Mouse (Mus musculus): ENCODE measurements around the gene Olfr1284. TPM values are rescaled to one million over a fixed set of nuclear protein-coding genes. Genes with fewer than 3 reads are reported as not detected.
"Not testable (repeated sequence)": the region's sequence is repeated elsewhere in the genome, so short reads cannot be mapped to it uniquely, and the experiment has no call there.

The Olfr1284 gene
- not detected in 2 replicates for polyA plus RNA-seq (2014; fragmentation: Nextera tagmentation; extraction: Ambion mirVana)

GRCm38 (mm10) chr2:111375222-111375621 lies at the start of gene Olfr1284:
Gene Olfr1284, plus strand, starts transcription at chr2:111375522.
- no peak for ATAC-seq (ENCODE audit: insufficient number of reproducible peaks, insufficient read depth, low FRiP score, low read depth)
- Histone ChIP-seq H3K9me3 (ENCODE audit: control insufficient read depth, low read length) (no peaks in the 10 kb centered on the region), H3K4me1 (ENCODE audit: control insufficient read depth in 2 of 2, insufficient read depth in 2 of 2, low read length in 2 of 2) (no peaks in the 10 kb centered on the region), H3K4me3 (ENCODE audit: control insufficient read depth in 1 of 2, insufficient read depth in 1 of 2, low read depth in 1 of 2, low read length in 2 of 2) (no peak within 1 kb of the TSS), H3K27me3 (ENCODE audit: control insufficient read depth, insufficient read depth, low read length) (no peaks in the 10 kb centered on the region), H3K4me2 (ENCODE audit: low read length) (no peak within 1 kb of the TSS), H3K9ac (ENCODE audit: low read length) (no peak within 1 kb of the TSS), H3K36me3 (ENCODE audit: control insufficient read depth, insufficient read depth, low read length) (no peaks in the 10 kb centered on the region), H3K27ac (replicated peaks in 1 of 2; ENCODE audit: control insufficient read depth in 1 of 2, insufficient read depth in 1 of 2, low read depth in 2 of 2, low read length in 2 of 2) (no peak within 1 kb of the TSS)
- WGBS, result 76% methylated on average over 1 of the region's 1 CpGs

GRCm38 (mm10) chr2:111326220-111326619 lies 49.1 kb upstream of the Olfr1284 start, which contains the start of gene Olfr1281:
Gene Olfr1281, plus strand, starts transcription at chr2:111326520.
- no peak for ATAC-seq (ENCODE audit: insufficient number of reproducible peaks, insufficient read depth, low FRiP score, low read depth)
- Histone ChIP-seq H3K9ac (ENCODE audit: low read length) (no peak within 1 kb of the TSS), H3K9me3 (ENCODE audit: control insufficient read depth, low read length) (no peaks in the 10 kb centered on the region), H3K4me3 (ENCODE audit: control insufficient read depth in 1 of 2, insufficient read depth in 1 of 2, low read depth in 1 of 2, low read length in 2 of 2) (no peak within 1 kb of the TSS), H3K4me2 (ENCODE audit: low read length) (no peak within 1 kb of the TSS), H3K4me1 (ENCODE audit: control insufficient read depth in 2 of 2, insufficient read depth in 2 of 2, low read length in 2 of 2) (no peaks in the 10 kb centered on the region), H3K36me3 (ENCODE audit: control insufficient read depth, insufficient read depth, low read length) (no peaks in the 10 kb centered on the region), H3K27ac (replicated peaks in 1 of 2; ENCODE audit: control insufficient read depth in 1 of 2, insufficient read depth in 1 of 2, low read depth in 2 of 2, low read length in 2 of 2) (no peak within 1 kb of the TSS), H3K27me3 (ENCODE audit: control insufficient read depth, insufficient read depth, low read length) (no peaks in the 10 kb centered on the region)
- WGBS, result 59% methylated on average over 2 of the region's 2 CpGs

- ATAC-seq (ENCODE audit: insufficient number of reproducible peaks, insufficient read depth, low FRiP score, low read depth); H3K27me3 ChIP-seq (ENCODE audit: control insufficient read depth, insufficient read depth, low read length); H3K9ac ChIP-seq (ENCODE audit: low read length); H3K4me1 ChIP-seq (ENCODE audit: control insufficient read depth in 2 of 2, insufficient read depth in 2 of 2, low read length in 2 of 2); H3K36me3 ChIP-seq (ENCODE audit: control insufficient read depth, insufficient read depth, low read length); H3K4me3 ChIP-seq (ENCODE audit: control insufficient read depth in 1 of 2, insufficient read depth in 1 of 2, low read depth in 1 of 2, low read length in 2 of 2); H3K27ac ChIP-seq (replicated peaks in 1 of 2; ENCODE audit: control insufficient read depth in 1 of 2, insufficient read depth in 1 of 2, low read depth in 2 of 2, low read length in 2 of 2); H3K4me2 ChIP-seq (ENCODE audit: low read length); H3K9me3 ChIP-seq (ENCODE audit: control insufficient read depth, low read length): not testable (repeated sequence)
- WGBS, result 78% methylated on average over 5 of the region's 5 CpGs
These were observed 41.6 kb upstream of the Olfr1284 start for GRCm38 (mm10) chr2:111333721-111334120.

GRCm38 (mm10) chr2:111335976-111336375 lies 39.3 kb upstream of the Olfr1284 start, which contains the start of gene Olfr1282:
Gene Olfr1282, minus strand, starts transcription at chr2:111336076.
- WGBS, result 59% methylated on average over 2 of the region's 2 CpGs

GRCm38 (mm10) chr2:111366490-111366889 lies 8.8 kb upstream of the Olfr1284 start, which contains the start of gene Olfr1283:
Gene Olfr1283, plus strand, starts transcription at chr2:111366790.
- ATAC-seq (ENCODE audit: insufficient number of reproducible peaks, insufficient read depth, low FRiP score, low read depth), result no peak
- Histone ChIP-seq H3K4me3 (ENCODE audit: control insufficient read depth in 1 of 2, insufficient read depth in 1 of 2, low read depth in 1 of 2, low read length in 2 of 2) (no peak within 1 kb of the TSS), H3K27ac (replicated peaks in 1 of 2; ENCODE audit: control insufficient read depth in 1 of 2, insufficient read depth in 1 of 2, low read depth in 2 of 2, low read length in 2 of 2) (no peak within 1 kb of the TSS), H3K27me3 (ENCODE audit: control insufficient read depth, insufficient read depth, low read length) (no peaks in the 10 kb centered on the region), H3K4me1 (ENCODE audit: control insufficient read depth in 2 of 2, insufficient read depth in 2 of 2, low read length in 2 of 2) (no peaks in the 10 kb centered on the region), H3K9ac (ENCODE audit: low read length) (no peak within 1 kb of the TSS), H3K9me3 (ENCODE audit: control insufficient read depth, low read length) (no peaks in the 10 kb centered on the region), H3K4me2 (ENCODE audit: low read length) (no peak within 1 kb of the TSS), H3K36me3 (ENCODE audit: control insufficient read depth, insufficient read depth, low read length) (no peaks in the 10 kb centered on the region)
- 61% methylated on average over 2 of the region's 2 CpGs for WGBS

More at GRCm38 (mm10) chr2:111335976-111336375, 39.3 kb upstream of the Olfr1284 start, which contains the start of gene Olfr1282:
- ATAC-seq (ENCODE audit: insufficient number of reproducible peaks, insufficient read depth, low FRiP score, low read depth), result no peak
- no peak within 1 kb of the TSS for H3K4me3 ChIP-seq (ENCODE audit: control insufficient read depth in 1 of 2, insufficient read depth in 1 of 2, low read depth in 1 of 2, low read length in 2 of 2)
- H3K9me3 ChIP-seq (ENCODE audit: control insufficient read depth, low read length), result no peaks in the 10 kb centered on the region
- H3K36me3 ChIP-seq (ENCODE audit: control insufficient read depth, insufficient read depth, low read length), result no peaks in the 10 kb centered on the region
- no peak within 1 kb of the TSS for H3K4me2 ChIP-seq (ENCODE audit: low read length)
- no peak within 1 kb of the TSS for H3K27ac ChIP-seq (replicated peaks in 1 of 2; ENCODE audit: control insufficient read depth in 1 of 2, insufficient read depth in 1 of 2, low read depth in 2 of 2, low read length in 2 of 2)
- no peak within 1 kb of the TSS for H3K9ac ChIP-seq (ENCODE audit: low read length)
- H3K4me1 ChIP-seq (ENCODE audit: control insufficient read depth in 2 of 2, insufficient read depth in 2 of 2, low read length in 2 of 2), result no peaks in the 10 kb centered on the region
- no peaks in the 10 kb centered on the region for H3K27me3 ChIP-seq (ENCODE audit: control insufficient read depth, insufficient read depth, low read length)

- no peaks in the 10 kb centered on the region for H3K27me3 ChIP-seq (ENCODE audit: control insufficient read depth, insufficient read depth, low read length)
- no peaks in the 10 kb centered on the region for H3K36me3 ChIP-seq (ENCODE audit: control insufficient read depth, insufficient read depth, low read length)
- WGBS, result 58% methylated on average over 1 of the region's 1 CpGs
- H3K4me3 ChIP-seq (ENCODE audit: control insufficient read depth in 1 of 2, insufficient read depth in 1 of 2, low read depth in 1 of 2, low read length in 2 of 2), result no peak within 1 kb of the TSS
- H3K4me1 ChIP-seq (ENCODE audit: control insufficient read depth in 2 of 2, insufficient read depth in 2 of 2, low read length in 2 of 2), result no peaks in the 10 kb centered on the region
- H3K9ac ChIP-seq (ENCODE audit: low read length), result no peak within 1 kb of the TSS
- ATAC-seq (ENCODE audit: insufficient number of reproducible peaks, insufficient read depth, low FRiP score, low read depth), result no peak
- no peak within 1 kb of the TSS for H3K27ac ChIP-seq (replicated peaks in 1 of 2; ENCODE audit: control insufficient read depth in 1 of 2, insufficient read depth in 1 of 2, low read depth in 2 of 2, low read length in 2 of 2)
- H3K4me2 ChIP-seq (ENCODE audit: low read length), result no peak within 1 kb of the TSS
- H3K9me3 ChIP-seq (ENCODE audit: control insufficient read depth, low read length), result no peaks in the 10 kb centered on the region
These were observed 47.6 kb downstream of the Olfr1284 start, which contains the start of gene Olfr1286 for GRCm38 (mm10) chr2:111422931-111423330. Gene Olfr1286, minus strand, starts transcription at chr2:111423115.

Other genes starting within 250 kb of the Olfr1284 start
- gene Gm15130, start 222.6 kb upstream of the Olfr1284 start, polyA plus RNA-seq (2014; fragmentation: Nextera tagmentation; extraction: Ambion mirVana), result not detected in 2 replicates
- not detected in 2 replicates for gene 4930430A15Rik, start 145.9 kb upstream of the Olfr1284 start, polyA plus RNA-seq (2014; fragmentation: Nextera tagmentation; extraction: Ambion mirVana)
- gene Olfr1275, start 140.2 kb upstream of the Olfr1284 start, polyA plus RNA-seq (2014; fragmentation: Nextera tagmentation; extraction: Ambion mirVana), result not detected in 2 replicates
- not detected in 2 replicates for gene Olfr1276, start 121.0 kb upstream of the Olfr1284 start, polyA plus RNA-seq (2014; fragmentation: Nextera tagmentation; extraction: Ambion mirVana)
- gene Olfr1277, start 101.4 kb upstream of the Olfr1284 start, polyA plus RNA-seq (2014; fragmentation: Nextera tagmentation; extraction: Ambion mirVana), result not detected in 2 replicates
- gene Olfr1278, start 85.4 kb upstream of the Olfr1284 start, polyA plus RNA-seq (2014; fragmentation: Nextera tagmentation; extraction: Ambion mirVana), result not detected in 2 replicates
- gene Olfr1279, start 74.9 kb upstream of the Olfr1284 start, polyA plus RNA-seq (2014; fragmentation: Nextera tagmentation; extraction: Ambion mirVana), result not detected in 2 replicates
- not detected in 2 replicates for gene Olfr1280, start 61.5 kb upstream of the Olfr1284 start, polyA plus RNA-seq (2014; fragmentation: Nextera tagmentation; extraction: Ambion mirVana)
- gene Olfr1281, start 49.0 kb upstream of the Olfr1284 start, polyA plus RNA-seq (2014; fragmentation: Nextera tagmentation; extraction: Ambion mirVana), result not detected in 2 replicates
- not detected in 2 replicates for gene Olfr1282, start 39.4 kb upstream of the Olfr1284 start, polyA plus RNA-seq (2014; fragmentation: Nextera tagmentation; extraction: Ambion mirVana)
- not detected in 2 replicates for gene Olfr1283, start 8.7 kb upstream of the Olfr1284 start, polyA plus RNA-seq (2014; fragmentation: Nextera tagmentation; extraction: Ambion mirVana)
- not detected in 2 replicates for gene Olfr1286, start 47.6 kb downstream of the Olfr1284 start, polyA plus RNA-seq (2014; fragmentation: Nextera tagmentation; extraction: Ambion mirVana)
- not detected in 2 replicates for gene Olfr1287, start 73.6 kb downstream of the Olfr1284 start, polyA plus RNA-seq (2014; fragmentation: Nextera tagmentation; extraction: Ambion mirVana)
- not detected in 2 replicates for gene Olfr1288, start 98.6 kb downstream of the Olfr1284 start, polyA plus RNA-seq (2014; fragmentation: Nextera tagmentation; extraction: Ambion mirVana)
- not detected in 2 replicates for gene Olfr1289, start 105.3 kb downstream of the Olfr1284 start, polyA plus RNA-seq (2014; fragmentation: Nextera tagmentation; extraction: Ambion mirVana)
- gene Olfr1290, start 118.3 kb downstream of the Olfr1284 start, polyA plus RNA-seq (2014; fragmentation: Nextera tagmentation; extraction: Ambion mirVana), result not detected in 2 replicates
- gene Olfr1291-ps1, start 121.7 kb downstream of the Olfr1284 start, polyA plus RNA-seq (2014; fragmentation: Nextera tagmentation; extraction: Ambion mirVana), result not detected in 2 replicates
- gene Olfr1293-ps, start 149.7 kb downstream of the Olfr1284 start, polyA plus RNA-seq (2014; fragmentation: Nextera tagmentation; extraction: Ambion mirVana), result not detected in 2 replicates
- gene Olfr1294, start 164.8 kb downstream of the Olfr1284 start, polyA plus RNA-seq (2014; fragmentation: Nextera tagmentation; extraction: Ambion mirVana), result not detected in 2 replicates
- gene Olfr1295, start 194.2 kb downstream of the Olfr1284 start, polyA plus RNA-seq (2014; fragmentation: Nextera tagmentation; extraction: Ambion mirVana), result not detected in 2 replicates